Mouse (Mus musculus) right cerebral cortex, adult 2 months (tissue): Measurements from ENCODE around the gene Ccdc191.

ENCODE experiments used
- DNase-seq, 2 experiments: peaks; one replicate each; pipeline ENCODE4 v3.0.0; 2021 to 2022; ENCODE audit warnings: low spot score in 2 of 2

Gene Ccdc191

DNA sequence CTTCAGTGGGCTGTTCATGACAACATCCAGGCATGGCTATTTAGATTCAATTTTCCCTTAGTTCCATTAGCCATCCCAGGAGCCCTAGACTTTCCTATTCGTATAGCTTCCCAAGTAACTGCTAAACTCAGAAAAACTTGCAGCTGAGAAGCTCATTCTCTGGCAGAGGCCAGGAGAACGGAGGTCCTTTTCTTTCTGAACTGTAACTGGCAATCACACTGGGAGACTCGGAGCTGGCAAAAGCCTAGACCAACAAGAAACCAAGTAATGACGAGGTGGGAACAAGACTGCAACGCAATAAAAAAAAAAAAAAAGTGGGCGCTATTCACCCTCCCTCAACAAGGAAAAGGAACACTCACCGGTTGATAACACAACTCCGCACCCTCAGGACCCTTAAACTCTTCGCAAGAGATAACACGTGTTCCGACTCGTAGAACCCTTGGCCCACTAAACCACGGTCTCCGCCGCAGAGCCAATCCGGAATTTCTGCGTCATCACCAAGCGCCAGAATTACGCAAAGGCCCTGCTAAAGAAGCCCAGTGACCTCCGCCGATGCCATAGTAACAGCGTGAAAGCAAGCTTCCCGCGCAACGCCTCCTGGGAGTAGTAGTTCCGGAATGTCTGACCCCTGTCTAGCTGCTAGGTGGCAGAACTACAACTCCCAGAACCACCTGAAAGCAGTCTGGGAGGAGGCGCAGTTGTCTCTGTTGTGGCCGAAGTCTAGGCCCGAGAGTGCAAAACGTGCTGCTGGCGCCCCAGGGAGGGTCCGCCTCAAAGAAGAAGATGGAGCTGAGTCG is at the start of gene Ccdc191:
Gene Ccdc191, plus strand, starts transcription at position 593 of the 797 bp plus-strand sequence.
- peak; percentile 100 for DNase-seq

GRCm38 (mm10) chr16:43841236-43841635 is 48.4 kb upstream of the Ccdc191 start:
- no peak for DNase-seq

DNA sequence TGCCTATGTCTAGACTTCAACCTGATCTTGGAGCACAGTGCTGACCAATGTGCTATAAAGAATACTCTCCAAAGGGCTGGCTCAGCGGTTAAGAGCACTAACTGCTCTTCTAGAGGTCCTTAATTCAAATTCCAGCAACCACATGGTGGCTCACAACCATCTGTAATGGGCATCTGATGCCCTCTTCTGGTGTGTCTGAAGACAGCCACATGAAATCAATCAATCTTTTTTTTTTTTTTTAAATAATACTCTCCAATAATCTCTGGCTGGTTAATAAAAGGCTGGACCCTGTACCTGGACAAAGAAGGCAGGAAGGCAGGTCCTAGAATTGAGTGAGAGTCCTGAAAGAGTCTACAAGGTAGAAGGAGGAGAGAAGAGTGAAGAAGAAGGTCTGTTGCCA is 39.8 kb upstream of the Ccdc191 start:
- no peak for DNase-seq

DNA sequence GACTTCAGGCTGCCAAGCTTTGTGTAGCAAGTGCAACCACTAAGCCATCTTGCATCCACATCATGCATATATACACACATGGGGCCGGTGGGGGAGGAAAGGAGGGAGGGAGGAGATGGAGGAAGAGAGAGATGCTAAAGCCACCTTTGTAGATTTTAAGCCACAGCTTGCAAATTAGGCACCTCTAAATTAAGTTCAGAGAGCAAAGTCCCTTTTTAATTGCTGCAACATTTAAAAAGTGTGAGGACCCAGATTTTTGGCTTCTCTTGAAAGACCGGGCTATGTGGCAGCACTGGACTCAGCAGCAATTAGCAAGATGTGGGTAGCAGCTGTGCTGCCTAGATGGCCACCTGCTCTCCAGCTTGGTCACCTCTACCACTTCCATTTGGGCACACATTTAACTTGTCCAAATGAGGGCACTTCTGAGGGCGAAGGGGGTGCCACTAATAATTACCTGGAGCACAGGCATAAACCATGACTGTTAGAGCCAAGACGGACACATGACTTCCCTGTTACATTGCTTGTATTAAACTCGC is 30.6 kb upstream of the Ccdc191 start:
- DNase-seq: no peak

- no peak for DNase-seq
Observed at GRCm38 (mm10) chr16:43860624-43861023, 29.0 kb upstream of the Ccdc191 start.

DNA sequence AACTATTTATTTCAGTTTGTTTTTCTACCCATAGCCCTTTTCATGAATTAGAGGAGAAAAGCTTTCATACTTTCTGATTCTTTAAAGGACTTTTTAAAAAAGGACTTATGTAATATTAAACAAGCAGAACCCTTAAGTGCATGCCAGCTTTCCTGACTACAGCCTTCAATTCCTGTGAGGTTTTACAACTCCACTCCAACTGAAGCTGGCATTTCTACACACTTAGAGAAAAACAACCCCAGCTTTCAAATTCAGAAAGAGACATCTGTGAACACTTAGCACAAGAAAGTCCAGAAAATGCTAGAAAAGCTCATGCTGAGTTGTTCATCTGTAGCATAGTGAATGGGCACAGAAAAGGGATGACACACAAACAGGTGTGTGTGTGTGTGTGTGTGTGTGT is 19.8 kb upstream of the Ccdc191 start:
- no peak for DNase-seq

- DNase-seq: no peak
Observed at GRCm38 (mm10) chr16:43871419-43871818, 18.2 kb upstream of the Ccdc191 start.

DNA sequence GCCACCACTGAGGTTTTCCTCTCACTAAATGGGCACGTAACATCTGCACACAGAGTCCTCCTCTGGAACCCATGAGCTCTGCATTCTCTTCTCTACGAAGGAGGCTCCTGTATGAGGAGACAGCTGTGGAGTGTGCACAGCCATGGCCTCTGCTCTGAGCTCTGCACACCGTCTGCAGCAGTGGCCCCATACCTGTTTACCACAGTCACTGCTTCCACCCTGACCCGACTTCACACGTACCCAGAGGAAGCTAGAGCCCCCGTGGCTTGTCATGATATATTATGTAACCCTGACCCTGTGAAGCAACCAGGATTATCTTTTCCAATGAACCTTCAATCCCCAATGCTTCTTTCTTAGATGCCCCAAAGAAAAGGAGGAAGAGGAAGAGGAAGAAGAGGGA is 9.8 kb upstream of the Ccdc191 start:
- DNase-seq: no peak

DNA sequence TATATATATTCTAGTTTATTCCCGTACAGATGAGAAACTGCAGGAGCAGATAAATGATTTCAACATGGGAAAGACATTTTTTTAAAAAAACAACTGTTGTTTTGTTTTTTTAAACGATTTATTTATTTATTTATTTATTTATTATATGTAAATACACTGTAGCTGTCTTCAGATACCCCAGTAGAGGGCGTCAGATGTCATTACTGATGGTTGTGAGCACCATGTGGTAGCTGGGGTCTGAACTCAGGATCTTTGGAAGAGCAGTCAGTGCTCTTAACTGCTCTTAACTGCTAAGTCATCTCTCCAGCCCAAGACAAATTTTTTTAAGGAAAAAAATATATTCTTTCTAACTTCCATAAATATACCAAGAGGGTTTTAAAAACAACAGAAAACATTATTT is 8.0 kb upstream of the Ccdc191 start:
- no peak for DNase-seq

- no peak for DNase-seq
Observed at GRCm38 (mm10) chr16:43882329-43882728, 7.3 kb upstream of the Ccdc191 start.

DNA sequence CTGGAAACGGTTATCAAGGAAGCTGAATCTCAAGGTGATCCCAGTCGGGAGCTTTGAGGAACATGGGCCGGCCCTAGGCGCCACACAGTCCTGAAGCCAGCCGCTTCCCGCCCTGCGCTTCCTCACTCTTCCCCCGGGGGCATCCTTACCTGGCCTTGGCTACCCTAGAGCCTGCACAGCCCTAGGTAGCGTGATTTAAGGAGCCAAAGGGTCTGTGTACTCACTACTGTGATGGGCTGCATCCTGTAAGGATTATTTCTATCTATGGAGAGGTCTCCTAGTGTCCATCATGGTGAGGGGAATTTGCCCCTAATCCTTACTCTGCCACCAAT is 371 bp downstream of the Ccdc191 start:
- no peak for DNase-seq

DNA sequence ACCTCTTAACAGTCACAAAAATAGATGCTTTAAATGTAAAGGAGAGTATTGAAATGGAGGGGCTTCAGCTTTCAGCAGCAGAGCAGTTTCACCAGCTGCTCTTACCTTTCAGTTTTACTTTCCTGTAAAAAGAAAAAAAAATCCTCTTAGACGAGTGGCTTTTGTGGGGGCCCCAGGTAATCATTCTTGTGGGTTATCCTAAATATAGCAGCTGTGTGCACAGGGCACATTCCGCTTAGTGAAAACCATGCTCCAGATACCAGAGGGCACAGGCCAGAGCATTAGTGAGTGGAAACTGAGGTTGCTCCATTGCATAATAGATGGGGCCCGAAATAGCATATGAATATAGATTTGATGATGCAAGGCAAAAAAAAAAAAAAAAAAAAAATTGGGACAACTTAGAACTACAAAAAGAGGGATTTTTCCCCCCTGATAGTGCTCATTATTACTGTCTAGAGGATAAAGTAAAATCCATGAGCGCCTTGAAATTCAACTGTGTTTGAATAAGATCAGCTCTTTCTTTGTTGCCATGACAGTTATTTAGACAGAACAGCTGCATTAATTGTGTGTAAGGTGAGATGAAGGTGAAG is 1.2 kb downstream of the Ccdc191 start:
- DNase-seq: no peak

DNA sequence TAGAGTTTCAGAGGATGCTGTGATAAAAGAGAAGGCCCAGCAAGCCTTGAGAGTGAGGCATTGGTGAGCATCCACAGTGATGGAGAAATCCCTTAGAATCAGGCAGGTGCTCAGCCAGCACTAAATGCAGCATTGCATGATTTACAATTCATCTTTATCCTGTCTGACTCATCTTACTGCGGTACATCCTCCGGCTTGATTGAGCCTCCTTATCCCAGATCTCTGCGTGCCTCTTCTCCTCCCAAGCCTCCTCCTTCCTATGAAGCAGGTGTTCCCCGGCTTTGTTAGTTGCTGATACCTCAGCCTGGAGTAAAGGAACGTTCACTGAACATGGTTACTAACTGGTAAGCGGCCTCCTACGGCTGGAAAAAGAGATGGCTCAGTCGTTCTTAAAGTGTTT is 4.9 kb downstream of the Ccdc191 start:
- DNase-seq: peak in 1 of 2 experiments; percentile 12

GRCm38 (mm10) chr16:43900138-43900537 is 10.5 kb downstream of the Ccdc191 start:
- no peak for DNase-seq

DNA sequence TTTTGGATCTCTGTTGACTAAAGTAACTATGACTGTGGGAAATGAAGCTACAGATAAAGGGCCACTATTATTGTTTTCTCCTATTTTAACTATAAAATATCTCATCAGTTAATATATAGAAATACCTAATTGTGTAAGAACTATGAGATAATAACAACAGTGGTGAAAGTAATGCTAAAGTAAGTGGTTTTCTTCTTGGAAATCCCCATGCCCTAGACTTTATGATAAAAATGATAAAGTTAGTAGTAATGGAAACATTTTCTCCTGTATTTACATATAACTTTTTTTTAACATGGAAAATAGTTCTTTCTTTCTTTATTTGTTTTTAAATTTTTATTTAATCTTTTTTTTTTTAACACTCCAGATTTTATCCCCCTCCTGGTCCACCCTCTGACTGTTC is 11.0 kb downstream of the Ccdc191 start:
- no peak for DNase-seq

GRCm38 (mm10) chr16:43908881-43909280 is 19.3 kb downstream of the Ccdc191 start:
- no peak for DNase-seq

DNA sequence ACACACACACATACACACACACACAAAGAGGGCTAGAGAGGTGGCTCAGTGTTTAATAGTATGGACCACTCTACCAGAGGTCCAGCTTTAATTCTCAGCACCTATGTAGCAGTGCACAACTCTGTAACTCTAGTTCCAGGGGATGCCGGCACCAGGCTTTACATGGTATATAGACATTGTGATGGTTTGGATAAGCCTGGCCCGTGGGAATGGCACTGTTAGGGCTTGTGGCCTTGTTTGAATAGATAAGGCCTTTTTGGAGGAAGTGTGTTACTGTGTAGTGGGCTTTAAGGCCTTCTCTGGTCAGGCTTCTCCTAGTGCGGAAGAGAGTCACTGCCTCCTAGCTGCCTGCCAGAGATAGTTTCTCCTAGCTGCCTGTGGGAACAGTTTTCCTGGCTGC is 29.3 kb downstream of the Ccdc191 start:
- no peak for DNase-seq

DNA sequence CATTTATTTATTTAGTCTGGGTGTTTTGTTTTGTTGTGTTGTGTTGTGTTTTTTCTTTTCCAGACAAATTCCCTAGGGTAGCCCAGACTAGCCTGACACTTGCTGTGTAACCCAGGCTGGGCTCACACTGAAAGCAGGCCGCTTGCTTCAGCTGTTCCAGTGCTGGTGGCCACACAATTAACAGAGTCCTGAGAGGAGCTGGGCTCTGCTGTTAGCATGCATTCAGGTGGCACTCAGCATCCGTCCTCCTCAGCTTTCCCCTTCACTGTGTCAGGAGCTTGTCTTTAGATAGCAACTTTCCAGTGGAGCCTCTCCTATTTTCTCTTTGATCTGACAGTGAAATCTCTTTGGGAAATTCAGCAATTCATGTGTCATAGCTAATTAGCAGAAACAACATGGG is 32.4 kb downstream of the Ccdc191 start:
- DNase-seq: no peak

GRCm38 (mm10) chr16:43922630-43923029 is 33.0 kb downstream of the Ccdc191 start:
- DNase-seq: no peak

DNA sequence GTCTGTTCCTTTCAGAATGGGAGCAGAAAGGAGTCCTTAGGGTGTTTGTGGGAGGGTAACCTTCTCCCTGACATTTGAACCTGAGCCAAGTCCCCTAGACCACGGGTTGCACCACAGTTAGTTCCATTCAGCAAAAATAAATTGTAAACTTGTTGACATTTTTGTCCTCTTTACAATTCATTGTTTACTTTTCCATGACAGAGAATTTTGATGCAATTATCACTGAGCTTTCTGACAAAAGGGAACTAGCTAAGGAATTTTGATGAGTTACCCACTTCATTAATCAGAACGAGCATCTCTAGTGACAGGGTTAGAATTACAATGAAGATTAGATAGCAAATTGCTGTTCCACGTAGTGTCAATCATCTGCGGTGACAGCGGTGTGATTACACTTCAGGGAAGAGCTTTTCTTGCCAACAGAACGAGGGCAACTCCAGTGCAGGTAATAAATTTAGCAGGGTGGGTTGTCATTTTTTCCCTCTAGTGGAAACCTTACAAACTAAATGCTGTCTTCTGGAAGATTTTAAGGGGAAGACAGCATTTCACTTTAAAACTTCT is 35.5 kb downstream of the Ccdc191 start:
- DNase-seq: no peak

DNA sequence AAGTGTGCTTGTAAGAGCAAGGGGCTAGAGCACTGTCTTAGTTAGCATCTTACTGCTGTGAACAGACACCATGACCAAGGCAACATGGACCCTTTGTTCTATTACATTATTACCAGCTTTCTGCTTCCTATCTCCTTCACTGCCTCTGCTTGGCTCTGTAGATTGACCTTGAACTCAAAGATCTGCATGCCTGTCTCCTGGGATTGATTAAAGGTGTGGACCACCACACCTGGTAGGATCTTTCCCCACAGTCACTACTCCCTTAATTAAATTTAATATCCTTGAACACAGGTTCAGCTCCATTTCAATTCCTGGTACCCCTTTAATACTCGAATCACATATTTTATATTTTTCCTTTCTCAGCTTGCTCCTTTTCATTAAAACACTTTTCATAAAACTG is 36.2 kb downstream of the Ccdc191 start:
- no peak for DNase-seq

DNA sequence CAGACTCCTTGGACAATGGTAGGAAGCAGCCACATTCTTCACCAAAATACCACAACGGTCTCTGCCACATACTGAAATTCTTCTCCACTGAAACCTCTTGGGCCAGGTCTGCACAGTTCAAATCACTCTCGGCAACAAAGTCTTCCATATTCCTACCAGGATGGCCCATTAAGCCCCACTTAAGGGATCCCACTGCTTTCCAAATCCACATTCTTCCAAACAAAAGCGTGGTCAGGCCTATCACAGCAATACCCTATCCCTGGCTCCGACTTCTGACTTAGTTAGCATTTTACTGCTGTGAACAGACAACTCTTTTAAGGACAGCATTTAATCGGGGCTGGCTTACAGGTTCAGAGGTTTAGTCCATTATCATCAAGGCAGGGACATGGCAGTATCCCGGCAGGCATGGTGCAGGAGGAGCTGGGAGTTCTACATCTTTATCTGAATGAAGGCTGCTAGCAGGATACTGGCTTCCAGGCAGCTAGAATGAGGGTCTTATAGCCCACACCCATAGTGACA is 36.8 kb downstream of the Ccdc191 start, which contains the start of gene Qtrt2:
Gene Qtrt2, minus strand, starts transcription at position 469 of the 519 bp plus-strand sequence.
- DNase-seq: no peak

- DNase-seq: no peak
Observed at GRCm38 (mm10) chr16:43930577-43930976, 41.0 kb downstream of the Ccdc191 start.
